Mouse (Mus musculus) forebrain, postnatal 0 days (tissue): ENCODE results near the gene Card9. TPM values are rescaled to one million over a fixed set of nuclear protein-coding genes. Genes with fewer than 3 reads are reported as not detected.
A peak's percentile ranks its signal among the peaks of the same experiment; 100 is the strongest.

Experiments
- ATAC-seq: fragments of 200-750 bp; cut with Nextera tagmentation; 2 replicates; pipeline ENCODE4 v1.8.0; 2017; ENCODE audit warnings: mild to moderate bottlenecking, moderate library complexity
- DNase-seq: peaks from one replicate; pipeline ENCODE4 v3.0.0-alpha.2; 2015
- H3K27ac ChIP-seq: fragments of 300-500 bp; sonication (generic); 2 replicates; pipeline ENCODE4 v1.5.1; 2014; ENCODE audit warnings: low read depth, mild to moderate bottlenecking, antibody characterized with exemption, low read length, moderate library complexity, mixed read lengths
- H3K27me3 ChIP-seq: fragments of 300-500 bp; sonication (generic); 2 replicates; pipeline ENCODE4 v1.6.1; 2014; ENCODE audit warnings: mild to moderate bottlenecking, low read length, mixed read lengths; ENCODE audit not compliant: insufficient read depth
- H3K36me3 ChIP-seq: fragments of 300-500 bp; sonication (generic); 2 replicates; pipeline ENCODE4 v1.6.1; 2014; ENCODE audit warnings: mild to moderate bottlenecking, moderate library complexity; ENCODE audit not compliant: insufficient read depth
- H3K4me1 ChIP-seq: fragments of 300-500 bp; sonication (generic); 2 replicates; pipeline ENCODE4 v1.6.1; 2014; ENCODE audit warnings: antibody characterized with exemption; ENCODE audit not compliant: insufficient read depth
- H3K4me2 ChIP-seq: fragments of 300-500 bp; sonication (generic); 2 replicates; pipeline ENCODE4 v1.6.1; 2014; ENCODE audit warnings: low read depth, mild to moderate bottlenecking, moderate library complexity
- H3K4me3 ChIP-seq: fragments of 300-500 bp; sonication (generic); 2 replicates; pipeline ENCODE4 v1.5.1; 2014; ENCODE audit warnings: low read depth, low read length, mixed read lengths
- H3K9ac ChIP-seq: fragments of 300-500 bp; sonication (generic); 2 replicates; pipeline ENCODE4 v1.6.1; 2014; ENCODE audit warnings: mild to moderate bottlenecking
- H3K9me3 ChIP-seq: fragments of 300-500 bp; sonication (generic); 2 replicates; pipeline ENCODE4 v1.6.1; 2016; ENCODE audit warnings: low read length
- CTCF ChIP-seq: sonication (generic); IDR thresholded peaks from 2 replicates; pipeline ENCODE4 v1.5.1; 2016; ENCODE audit warnings: antibody characterized with exemption, control low read depth, low read depth
- WGBS: fragments of 180-500 bp; shearing (Covaris S2); extraction: QIAGEN DNeasy Blood & Tissue Kit; methylation state at CpG from one replicate; pipeline ENCODE4 v1.1.7; 2014; 5-methylcytosine and 5-hydroxymethylcytosine counted together
- polyA plus RNA-seq: library from polyadenylated mRNA; unstranded; fragments of >200 nt; fragmentation: Nextera tagmentation; extraction: Ambion mirVana; gene quantifications from 2 replicates; pipeline ENCODE4 v1.2.1, GENCODE M21; 2015
- total RNA-seq: library from RNA; depleted of rRNA; stranded (reverse); fragments of >200 nt; gene quantifications from 2 replicates; pipeline ENCODE4 v1.2.3, GENCODE M21; 2014

The Card9 gene
- total and polyA plus RNA-seq, 2 experiments from 2014 or later: 1.8 to 4.0 TPM

DNA sequence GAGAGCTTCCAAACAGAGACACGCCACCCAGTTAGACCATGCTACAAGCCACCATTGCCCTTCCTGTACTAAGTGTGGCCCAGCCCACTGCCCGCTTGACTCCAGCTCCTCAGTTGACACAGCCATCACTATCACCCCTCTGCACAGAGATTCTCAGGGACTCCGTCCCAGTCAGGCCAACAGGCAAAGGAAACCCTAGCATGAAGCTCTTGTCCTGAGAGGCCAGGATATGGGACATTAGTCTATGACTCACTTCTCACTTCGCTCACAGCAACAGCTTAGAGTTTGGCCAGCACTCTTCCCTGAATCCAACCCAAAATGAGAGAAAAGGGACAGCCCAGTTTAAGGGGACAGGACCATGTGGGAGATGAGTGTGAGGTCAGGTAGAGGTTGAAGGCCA, 6.3 kb downstream of the Card9 start:
- Histone ChIP-seq H3K4me3 (no peak overlapping the region), H3K9me3 (no peaks in the 10 kb centered on the region), H3K27ac (no peak overlapping the region), H3K9ac (no peak overlapping the region), H3K27me3 (no peaks in the 10 kb centered on the region), H3K4me1 (peaks cover 10% of the 10 kb centered on the region; the same call in 1 of the 2 replicates), H3K36me3 (peaks cover 7% of the 10 kb centered on the region), H3K4me2 (no peak overlapping the region)
- 96% methylated on average over 4 of the region's 4 CpGs for WGBS
- no peak for TF ChIP-seq CTCF
- DNase-seq (no peak), ATAC-seq (no peak)

DNA sequence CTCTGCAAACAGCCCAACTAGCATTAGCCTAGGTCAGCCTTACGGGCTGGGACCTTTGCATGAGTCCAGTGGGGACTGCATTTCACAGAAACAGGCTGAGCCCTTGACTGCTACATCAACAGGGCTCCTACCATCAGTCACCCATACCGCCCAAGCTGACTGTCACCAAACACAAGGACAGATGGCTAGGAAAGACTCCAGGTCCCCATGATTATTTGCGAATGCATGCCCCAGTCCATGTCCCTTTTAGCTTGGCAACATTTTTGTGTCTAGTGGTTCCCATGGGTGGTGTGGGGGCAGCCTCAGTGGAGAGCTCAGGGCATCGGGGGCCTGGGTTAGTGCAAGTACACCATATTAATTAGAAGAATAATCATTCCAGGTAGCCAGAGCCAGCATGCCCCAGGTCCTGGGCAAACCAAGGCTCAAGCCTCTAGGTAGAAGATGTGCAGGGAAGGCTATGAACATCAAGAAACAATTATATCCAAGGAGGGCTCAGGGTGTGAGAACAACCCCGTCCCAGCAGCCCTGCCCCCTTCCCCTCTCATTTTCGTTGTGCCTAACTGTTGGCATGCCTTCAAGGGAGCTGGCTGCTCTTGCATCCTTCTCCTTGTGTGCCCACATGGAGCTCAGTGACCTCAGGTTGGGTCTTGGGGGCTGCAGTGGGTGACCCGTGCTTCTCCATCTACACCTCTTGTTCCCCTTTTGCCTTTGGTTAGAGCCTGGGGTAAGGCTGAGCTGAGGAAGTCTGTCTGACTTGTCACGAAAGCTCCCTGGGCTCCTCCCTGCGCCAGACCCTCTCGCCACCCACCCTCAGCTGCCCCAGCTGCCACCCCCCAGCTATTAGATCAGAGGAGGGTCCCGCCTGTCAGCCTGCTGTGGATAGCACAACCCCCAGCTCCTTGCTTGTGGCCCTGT, 7.4 kb downstream of the Card9 start:
- no peak for TF ChIP-seq CTCF
- Histone ChIP-seq H3K27ac (no peak overlapping the region), H3K4me3 (peak overlapping the region; percentile 86), H3K4me1 (peaks cover 10% of the 10 kb centered on the region; the same call in 1 of the 2 replicates), H3K9ac (peak overlapping the region; percentile 97), H3K4me2 (peak overlapping the region; percentile 83), H3K36me3 (peaks cover 18% of the 10 kb centered on the region), H3K27me3 (no peaks in the 10 kb centered on the region), H3K9me3 (no peaks in the 10 kb centered on the region)
- no peak for ATAC-seq
- 86% methylated on average over 11 of the region's 11 CpGs for WGBS
- no peak for DNase-seq

DNA sequence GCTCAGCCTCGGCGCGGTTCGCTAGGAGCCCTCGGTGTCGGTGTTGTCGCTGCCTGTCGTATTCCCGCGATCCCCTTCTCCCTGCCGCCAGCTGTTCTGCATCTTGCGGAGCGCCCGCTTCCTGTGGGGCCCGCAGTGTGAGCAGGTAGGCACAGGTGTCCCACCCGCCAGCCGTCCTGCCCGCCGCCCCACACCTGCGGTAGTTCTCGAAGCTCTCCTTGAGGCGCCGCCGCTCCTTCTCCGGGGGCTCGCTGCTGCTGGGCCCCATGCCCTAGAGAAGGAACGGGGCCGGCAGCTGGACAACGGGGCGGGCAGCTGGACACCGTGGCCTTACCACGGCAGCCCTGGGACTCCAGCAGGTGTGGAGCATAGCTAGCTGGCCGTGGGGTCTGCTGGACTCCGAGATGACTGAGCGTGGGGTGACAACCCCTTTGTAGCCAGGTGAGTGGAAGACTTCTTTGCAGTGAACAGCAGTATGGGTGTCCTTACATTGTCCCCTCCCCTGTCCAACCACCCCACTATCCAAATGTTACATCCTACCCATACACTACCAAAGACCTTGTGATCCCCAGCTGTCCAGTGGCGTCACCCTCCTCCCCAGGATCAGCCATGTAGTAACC, 8.3 kb downstream of the Card9 start:
- Histone ChIP-seq H3K9ac (peak overlapping the region; percentile 97), H3K27me3 (no peaks in the 10 kb centered on the region), H3K36me3 (peaks cover 27% of the 10 kb centered on the region), H3K4me2 (peak overlapping the region; percentile 83), H3K4me3 (peak overlapping the region; percentile 86), H3K9me3 (no peaks in the 10 kb centered on the region), H3K4me1 (peaks cover 10% of the 10 kb centered on the region; the same call in 1 of the 2 replicates), H3K27ac (peak overlapping the region; percentile 94)
- ATAC-seq (peak; percentile 42), DNase-seq (no peak)
- TF ChIP-seq CTCF: no peak; the same call in 1 of the 2 replicates
- WGBS: 3% methylated on average over 36 of the region's 36 CpGs

DNA sequence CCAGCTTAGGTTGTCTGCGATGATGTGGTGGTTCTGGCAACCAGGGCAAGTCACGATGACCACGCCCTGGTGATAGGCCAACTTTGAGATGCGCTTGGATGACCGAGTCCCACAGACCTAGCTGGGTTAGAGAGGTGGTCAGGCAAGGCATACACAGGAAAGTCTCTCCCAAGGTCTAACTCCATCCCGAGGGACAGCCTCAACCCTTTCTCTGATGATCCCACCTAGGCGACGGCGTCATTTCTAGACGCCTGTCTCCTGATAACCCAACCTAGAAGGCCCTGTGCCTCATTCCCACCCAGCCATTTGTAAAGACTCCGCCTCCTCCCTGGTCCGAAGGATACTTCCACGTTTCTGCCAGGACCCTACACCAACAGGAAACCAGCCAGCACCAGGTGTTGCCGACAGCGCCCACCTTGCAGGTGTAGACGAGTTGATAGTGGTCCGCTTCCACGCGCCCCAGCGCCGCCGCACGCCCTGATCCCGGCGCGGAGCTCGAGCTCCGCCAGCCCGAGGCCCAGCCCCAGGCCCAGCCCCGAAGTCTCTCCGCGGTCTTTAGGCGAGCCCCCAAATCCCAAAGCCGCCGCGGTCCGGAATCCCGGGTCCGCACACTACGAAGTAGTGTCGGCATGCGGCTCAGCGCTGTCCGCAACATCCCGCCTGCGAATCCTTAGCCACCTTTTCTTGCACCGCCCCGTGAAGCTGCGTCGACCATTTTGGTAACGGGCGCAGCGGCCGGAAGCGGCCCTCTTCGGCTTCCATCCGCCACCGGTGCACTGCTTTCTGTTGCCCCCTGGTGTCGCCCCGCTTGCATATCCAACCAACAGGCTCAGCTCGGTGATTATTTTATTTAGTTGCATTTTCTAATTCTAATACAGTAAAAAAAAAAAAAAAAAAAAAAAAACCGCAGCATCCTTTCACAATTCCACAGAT, 9.1 kb downstream of the Card9 start, which contains the start of gene Dnlz:
Dnlz (minus strand) TSS at position 753 of the 933 bp plus-strand sequence.
- ATAC-seq: peak; percentile 92
- H3K4me2 ChIP-seq: peak within 1 kb of the TSS; percentile 89
- H3K9me3 ChIP-seq: no peaks in the 10 kb centered on the region
- H3K27ac ChIP-seq: peak within 1 kb of the TSS; percentile 94
- TF ChIP-seq CTCF: peak; percentile 80
- 3% methylated on average over 62 of the region's 62 CpGs for WGBS
- H3K4me3 ChIP-seq: peak within 1 kb of the TSS; percentile 86
- H3K36me3 ChIP-seq: peaks cover 35% of the 10 kb centered on the region
- H3K27me3 ChIP-seq: no peaks in the 10 kb centered on the region
- peak; percentile 96 for DNase-seq
- H3K9ac ChIP-seq: peak within 1 kb of the TSS; percentile 97
- peaks cover 10% of the 10 kb centered on the region; the same call in 1 of the 2 replicates for H3K4me1 ChIP-seq

DNA sequence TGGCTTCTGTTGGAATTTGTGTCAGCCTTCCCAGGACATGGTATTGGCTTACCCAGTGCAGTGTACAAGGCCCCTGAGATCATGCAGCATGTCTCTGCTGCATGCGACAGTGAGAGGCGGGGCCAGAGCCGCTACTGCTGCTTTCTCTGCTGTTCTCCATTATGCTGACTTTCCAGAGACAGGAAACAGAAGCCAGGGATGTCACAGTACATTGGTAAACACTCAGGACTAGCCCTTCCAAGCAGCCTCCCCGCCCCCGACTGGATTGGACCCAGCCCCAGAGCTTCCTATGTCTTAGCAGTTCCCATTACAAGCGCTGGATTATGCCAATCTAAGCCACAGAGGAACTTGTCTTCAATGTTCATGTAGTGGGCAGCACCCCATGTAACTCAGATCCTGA, 12.5 kb downstream of the Card9 start:
- Histone ChIP-seq H3K36me3 (peaks cover 65% of the 10 kb centered on the region), H3K4me2 (no peak overlapping the region), H3K4me1 (peaks cover 10% of the 10 kb centered on the region; the same call in 1 of the 2 replicates), H3K27ac (no peak overlapping the region), H3K4me3 (no peak overlapping the region), H3K9ac (no peak overlapping the region), H3K27me3 (no peaks in the 10 kb centered on the region), H3K9me3 (no peaks in the 10 kb centered on the region)
- no peak for TF ChIP-seq CTCF
- DNase-seq (no peak), ATAC-seq (no peak)
- WGBS: 75% methylated on average over 6 of the region's 6 CpGs
